Mouse (Mus musculus) T-helper 17 cell (primary cell): ENCODE measurements around the gene Tnnt3.

Source experiments
- in situ Hi-C, 2 experiments: fragments of 300-600 bp; cut with MboI, MseI; formaldehyde crosslinking; loops; 1 replicate in 1 of 2; 2 replicates in 1 of 2; pipeline ENCODE4 v1.15.1; 2025; ENCODE audit warnings: high pct_unique_total_duplicates in 2 of 2

Tnnt3 gene

GRCm38 (mm10) chr7:142556089-142556476 is 57.4 kb downstream of the Tnnt3 start:
- in situ Hi-C loops, result no loop called here

GRCm38 (mm10) chr7:142557696-142558095 is 59.1 kb downstream of the Tnnt3 start:
- in situ Hi-C loops, result no loop called here

- in situ Hi-C loops, result no loop called here
These were observed 60.0 kb downstream of the Tnnt3 start for GRCm38 (mm10) chr7:142558511-142559146.

- in situ Hi-C loops, result no loop called here
These were observed 61.1 kb downstream of the Tnnt3 start for GRCm38 (mm10) chr7:142559651-142560175.

GRCm38 (mm10) chr7:142560942-142561855 is 62.6 kb downstream of the Tnnt3 start:
- in situ Hi-C loops, result no loop called here

- in situ Hi-C loops, result no loop called here
These were observed 63.3 kb downstream of the Tnnt3 start for GRCm38 (mm10) chr7:142561856-142562404.

GRCm38 (mm10) chr7:142563168-142563567 is 64.5 kb downstream of the Tnnt3 start:
- in situ Hi-C loops, result no loop called here

GRCm38 (mm10) chr7:142564955-142565643 is 66.5 kb downstream of the Tnnt3 start:
- in situ Hi-C loops, result no loop called here
